Mouse (Mus musculus): Measurements from ENCODE around the gene Mcrs1. TPM values are rescaled to one million over a fixed set of nuclear protein-coding genes. Genes with fewer than 3 reads are reported as not detected.

Mcrs1 gene
- total RNA-seq, 1 experiment = 127 TPM

- peaks cover 2 to 11% of the 10 kb centered on the region in 2 experiments; a peak in 2 of 4 replicates for H3K4me1 ChIP-seq (ENCODE audit: control insufficient read depth in 2 of 2, insufficient read depth in 2 of 2, low read length in 2 of 2, poor library complexity in 1 of 2)
- TF ChIP-seq ZNF384 (IDR thresholded peaks at IDR 0.05; ENCODE audit: low read depth, low read length) (no peak), CHD2 (IDR thresholded peaks at IDR 0.05; ENCODE audit: low read depth, low read length) (no peak), HCFC1 (IDR thresholded peaks at IDR 0.05; ENCODE audit: borderline replicate concordance, insufficient read depth, low read length) (no peak), ZC3H11A (IDR thresholded peaks at IDR 0.05; ENCODE audit: borderline replicate concordance, low read depth, low read length) (no peak), MAFK (IDR thresholded peaks at IDR 0.05; ENCODE audit: insufficient read depth, low read depth, low read length) (no peak)
- no peak for DNase-seq (ENCODE audit: low read depth, low spot score)
- no peaks in the 10 kb centered on the region for H3K9me3 ChIP-seq (ENCODE audit: control insufficient read depth, insufficient read depth, low read depth, low read length)
- no peak overlapping the region for H3K9ac ChIP-seq (ENCODE audit: insufficient read depth, low read depth, low read length, poor library complexity, severe bottlenecking)
- in situ Hi-C loops (cut with MboI; ENCODE audit: low sequenced_read_pairs in 2 of 2, unreplicated experiment in 2 of 2) = no loop called here
- no peak overlapping the region for H3K27ac ChIP-seq (ENCODE audit: insufficient read depth, low read depth, low read length, poor library complexity, severe bottlenecking)
- no peak overlapping the region for H3K4me3 ChIP-seq (ENCODE audit: insufficient read depth in 1 of 2, low read depth in 1 of 2, low read length in 2 of 2, poor library complexity in 1 of 2, severe bottlenecking in 1 of 2)
- no peaks in the 10 kb centered on the region for H3K36me3 ChIP-seq (ENCODE audit: control insufficient read depth, insufficient read depth, low read length, poor library complexity, severe bottlenecking)
Measured at GRCm38 (mm10) chr15:99231998-99232397, 19.8 kb downstream of the Mcrs1 start.

GRCm38 (mm10) chr15:99226090-99226489, 25.7 kb downstream of the Mcrs1 start:
- Histone ChIP-seq H3K9ac (ENCODE audit: insufficient read depth, low read depth, low read length, poor library complexity, severe bottlenecking) (no peak overlapping the region), H3K4me1 (ENCODE audit: control insufficient read depth in 2 of 2, insufficient read depth in 2 of 2, low read length in 2 of 2, poor library complexity in 1 of 2) (peaks cover 12 to 27% of the 10 kb centered on the region in 2 experiments; a peak in 3 of 4 replicates), H3K4me3 (ENCODE audit: insufficient read depth in 1 of 2, low read depth in 1 of 2, low read length in 2 of 2, poor library complexity in 1 of 2, severe bottlenecking in 1 of 2) (peak overlapping the region in 1 of 2 experiments; percentile 64; a peak in 1 of 4 replicates), H3K36me3 (ENCODE audit: control insufficient read depth, insufficient read depth, low read length, poor library complexity, severe bottlenecking) (no peaks in the 10 kb centered on the region), H3K27ac (ENCODE audit: insufficient read depth, low read depth, low read length, poor library complexity, severe bottlenecking) (no peak overlapping the region), H3K9me3 (ENCODE audit: control insufficient read depth, insufficient read depth, low read depth, low read length) (no peaks in the 10 kb centered on the region)
- TF ChIP-seq ZNF384 (IDR thresholded peaks at IDR 0.05; ENCODE audit: low read depth, low read length) (no peak), ZC3H11A (IDR thresholded peaks at IDR 0.05; ENCODE audit: borderline replicate concordance, low read depth, low read length) (no peak), CHD2 (IDR thresholded peaks at IDR 0.05; ENCODE audit: low read depth, low read length) (no peak), HCFC1 (IDR thresholded peaks at IDR 0.05; ENCODE audit: borderline replicate concordance, insufficient read depth, low read length) (no peak), MAFK (IDR thresholded peaks at IDR 0.05; ENCODE audit: insufficient read depth, low read depth, low read length) (no peak)
- DNase-seq (ENCODE audit: low read depth, low spot score) = no peak
- in situ Hi-C loops (cut with MboI; ENCODE audit: low sequenced_read_pairs in 2 of 2, unreplicated experiment in 2 of 2) = no loop called here

- H3K4me1 ChIP-seq (ENCODE audit: control insufficient read depth in 2 of 2, insufficient read depth in 2 of 2, low read length in 2 of 2, poor library complexity in 1 of 2) = peaks cover 15 to 27% of the 10 kb centered on the region in 2 experiments; a peak in 3 of 4 replicates
- in situ Hi-C loops (cut with MboI; ENCODE audit: low sequenced_read_pairs in 2 of 2, unreplicated experiment in 2 of 2) = no loop called here
- no peak overlapping the region for H3K27ac ChIP-seq (ENCODE audit: insufficient read depth, low read depth, low read length, poor library complexity, severe bottlenecking)
- peak; percentile 79 for TF ChIP-seq MAFK (IDR thresholded peaks at IDR 0.05; ENCODE audit: insufficient read depth, low read depth, low read length)
- TF ChIP-seq CHD2 (IDR thresholded peaks at IDR 0.05; ENCODE audit: low read depth, low read length) = no peak
- peak overlapping the region; percentile 64 to 69 for H3K4me3 ChIP-seq (ENCODE audit: insufficient read depth in 1 of 2, low read depth in 1 of 2, low read length in 2 of 2, poor library complexity in 1 of 2, severe bottlenecking in 1 of 2)
- H3K9me3 ChIP-seq (ENCODE audit: control insufficient read depth, insufficient read depth, low read depth, low read length) = no peaks in the 10 kb centered on the region
- no peak for DNase-seq (ENCODE audit: low read depth, low spot score)
- H3K9ac ChIP-seq (ENCODE audit: insufficient read depth, low read depth, low read length, poor library complexity, severe bottlenecking) = no peak overlapping the region; the same call in 1 of the 2 replicates
- no peaks in the 10 kb centered on the region for H3K36me3 ChIP-seq (ENCODE audit: control insufficient read depth, insufficient read depth, low read length, poor library complexity, severe bottlenecking)
Measured at GRCm38 (mm10) chr15:99225081-99225810, 26.5 kb downstream of the Mcrs1 start.

GRCm38 (mm10) chr15:99224208-99224911, 27.4 kb downstream of the Mcrs1 start, which contains the start of gene Kcnh3:
Gene Kcnh3 (plus strand): TSS chr15:99224861.
- no peak within 1 kb of the TSS for H3K27ac ChIP-seq (ENCODE audit: insufficient read depth, low read depth, low read length, poor library complexity, severe bottlenecking)
- in situ Hi-C loops (cut with MboI; ENCODE audit: low sequenced_read_pairs in 2 of 2, unreplicated experiment in 2 of 2) = no loop called here

More at GRCm38 (mm10) chr15:99224208-99224911, 27.4 kb downstream of the Mcrs1 start, which contains the start of gene Kcnh3:
- Histone ChIP-seq H3K4me3 (ENCODE audit: insufficient read depth in 1 of 2, low read depth in 1 of 2, low read length in 2 of 2, poor library complexity in 1 of 2, severe bottlenecking in 1 of 2) (peak within 1 kb of the TSS; percentile 64 to 69), H3K9ac (ENCODE audit: insufficient read depth, low read depth, low read length, poor library complexity, severe bottlenecking) (peak within 1 kb of the TSS; percentile 27), H3K4me1 (ENCODE audit: control insufficient read depth in 2 of 2, insufficient read depth in 2 of 2, low read length in 2 of 2, poor library complexity in 1 of 2) (peaks cover 15 to 30% of the 10 kb centered on the region in 2 experiments; a peak in 3 of 4 replicates), H3K36me3 (ENCODE audit: control insufficient read depth, insufficient read depth, low read length, poor library complexity, severe bottlenecking) (no peaks in the 10 kb centered on the region), H3K9me3 (ENCODE audit: control insufficient read depth, insufficient read depth, low read depth, low read length) (no peaks in the 10 kb centered on the region)
- no peak for TF ChIP-seq MAFK (IDR thresholded peaks at IDR 0.05; ENCODE audit: insufficient read depth, low read depth, low read length)
- no peak for TF ChIP-seq ZC3H11A (IDR thresholded peaks at IDR 0.05; ENCODE audit: borderline replicate concordance, low read depth, low read length)
- no peak for TF ChIP-seq ZNF384 (IDR thresholded peaks at IDR 0.05; ENCODE audit: low read depth, low read length)
- no peak for TF ChIP-seq CHD2 (IDR thresholded peaks at IDR 0.05; ENCODE audit: low read depth, low read length)
- TF ChIP-seq HCFC1 (IDR thresholded peaks at IDR 0.05; ENCODE audit: borderline replicate concordance, insufficient read depth, low read length) = no peak
- DNase-seq (ENCODE audit: low read depth, low spot score) = no peak

Measured in ES-E14 (cell line).